Mouse (Mus musculus) hindbrain, embryonic 15.5 days (tissue): ENCODE measurements at regions not wholly inside any gene's neighbourhood (a gene's known extent, or its start where the extent isn't known, plus 50 kb on each side); places are given as distances from the start of the nearest gene placed in this dataset. TPM values are rescaled to one million over a fixed set of nuclear protein-coding genes. Genes with fewer than 3 reads are reported as not detected.

ENCODE experiments used
- ATAC-seq: fragments of 200-750 bp; cut with Nextera tagmentation; 2 replicates; pipeline ENCODE4 v1.8.0; 2017; ENCODE audit warnings: low read depth, moderate number of reproducible peaks, moderate TSS enrichment; ENCODE audit not compliant: low FRiP score
- H3K27ac ChIP-seq: fragments of 300-500 bp; sonication (generic); replicated peaks from 2 replicates; pipeline ENCODE4 v1.5.1; 2015; ENCODE audit warnings: mild to moderate bottlenecking, inconsistent platforms
- H3K27me3 ChIP-seq: fragments of 300-500 bp; sonication (generic); 2 replicates; pipeline ENCODE4 v1.6.1; 2015; ENCODE audit warnings: control low read depth, inconsistent platforms
- H3K36me3 ChIP-seq: fragments of 300-500 bp; sonication (generic); 2 replicates; pipeline ENCODE4 v1.6.1; 2015; ENCODE audit warnings: control low read depth, inconsistent platforms
- H3K4me1 ChIP-seq: fragments of 300-500 bp; sonication (generic); replicated peaks from 2 replicates; pipeline ENCODE4 v1.6.1; 2015; ENCODE audit warnings: control low read depth, inconsistent platforms
- H3K4me2 ChIP-seq: fragments of 300-500 bp; sonication (generic); 2 replicates; pipeline ENCODE4 v1.6.1; 2015; ENCODE audit warnings: moderate library complexity, mild to moderate bottlenecking, inconsistent platforms
- H3K4me3 ChIP-seq: fragments of 300-500 bp; sonication (generic); 2 replicates; pipeline ENCODE4 v1.5.1; 2015; ENCODE audit warnings: mild to moderate bottlenecking, inconsistent platforms
- H3K9ac ChIP-seq: fragments of 300-500 bp; sonication (generic); 2 replicates; pipeline ENCODE4 v1.6.1; 2015; ENCODE audit warnings: inconsistent platforms
- H3K9me3 ChIP-seq: fragments of 300-500 bp; sonication (generic); 2 replicates; pipeline ENCODE4 v1.6.1; 2016; ENCODE audit warnings: control low read depth, inconsistent platforms
- WGBS: fragments of 180-500 bp; shearing (Covaris S2); methylation state at CpG from one replicate; pipeline ENCODE4 v1.1.7; 2015; 5-methylcytosine and 5-hydroxymethylcytosine counted together
- microRNA-seq: library from miRNA; unstranded; fragments of <30 nt; microRNA quantifications from one replicate; pipeline ENCODE4, GENCODE M21; 2016

DNA sequence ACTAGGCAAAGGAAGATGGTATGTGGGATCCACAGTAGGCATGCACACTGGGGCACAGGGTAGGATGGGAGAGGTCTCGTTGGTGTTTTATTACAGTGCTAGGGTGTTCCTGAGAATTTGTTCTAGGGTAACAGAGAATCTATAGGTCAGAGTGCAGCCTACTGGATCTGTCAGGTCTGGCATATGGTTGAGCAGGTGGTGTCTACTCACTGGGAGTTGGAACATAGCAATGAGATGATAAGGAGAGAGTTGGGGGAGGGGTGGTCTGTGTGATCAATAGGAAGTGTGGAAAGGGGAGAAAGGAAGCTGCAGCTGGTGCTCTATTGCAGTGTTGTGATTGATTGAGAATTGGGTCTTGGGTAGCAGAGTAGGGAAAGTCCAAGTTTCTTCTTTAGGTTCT, 681.5 kb downstream of the Ankrd7 start:
- Histone ChIP-seq H3K36me3 (no peaks in the 10 kb centered on the region), H3K27me3 (no peaks in the 10 kb centered on the region), H3K4me3 (no peak overlapping the region), H3K9me3 (no peaks in the 10 kb centered on the region), H3K9ac (no peak overlapping the region), H3K4me2 (no peak overlapping the region), H3K4me1 (no peaks in the 10 kb centered on the region), H3K27ac (no peak overlapping the region)
- 83% methylated on average over 1 of the region's 1 CpGs for WGBS
- ATAC-seq, result no peak

DNA sequence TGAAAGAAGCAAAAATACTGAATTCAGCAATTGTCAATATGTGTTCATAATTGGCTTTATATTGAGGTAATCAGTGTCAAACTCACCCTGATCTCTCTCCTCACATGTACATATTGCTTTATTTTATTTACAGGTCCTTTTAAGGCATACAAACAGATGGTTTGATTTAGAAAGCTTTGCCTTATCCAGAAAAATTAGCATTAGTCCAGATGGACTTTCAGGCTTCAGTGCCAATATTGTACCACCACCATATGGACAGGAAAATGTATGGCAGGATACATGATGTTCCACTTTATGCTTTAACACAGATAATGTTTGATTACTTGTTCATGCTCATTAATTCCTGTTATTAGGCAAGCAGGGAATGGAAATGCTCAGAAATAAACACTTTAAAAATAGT, 685.8 kb downstream of the Ankrd7 start:
- ATAC-seq, result peak; percentile 42; the same call in 1 of the 2 replicates
- no peaks in the 10 kb centered on the region for H3K36me3 ChIP-seq

DNA sequence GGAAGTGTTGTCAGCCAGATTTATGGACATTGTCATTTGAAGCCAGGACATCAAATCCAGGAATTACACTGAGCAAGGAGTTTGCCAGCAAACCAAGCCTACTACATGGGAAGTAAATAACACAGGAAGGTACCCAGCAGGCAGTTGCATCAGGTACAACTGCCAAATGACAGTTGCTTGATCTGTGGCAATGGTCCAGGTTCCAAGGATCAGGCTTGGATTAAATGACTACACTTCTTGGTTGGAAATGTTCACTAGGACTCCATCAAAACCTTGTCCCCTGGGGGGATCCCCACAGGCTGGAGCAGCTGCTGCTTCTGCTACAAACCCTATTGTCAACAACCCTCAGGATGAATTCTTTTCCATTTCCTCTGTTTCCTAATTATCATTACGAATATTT, 713.3 kb downstream of the Ankrd7 start:
- H3K9ac ChIP-seq, result no peak overlapping the region
- H3K27me3 ChIP-seq, result no peaks in the 10 kb centered on the region
- H3K36me3 ChIP-seq, result no peaks in the 10 kb centered on the region
- no peaks in the 10 kb centered on the region for H3K9me3 ChIP-seq
- H3K4me3 ChIP-seq, result no peak overlapping the region
- ATAC-seq, result peak; percentile 56; the same call in 1 of the 2 replicates
- no peaks in the 10 kb centered on the region for H3K4me1 ChIP-seq
- H3K4me2 ChIP-seq, result no peak overlapping the region
- WGBS, result 64% methylated on average over 1 of the region's 1 CpGs
- H3K27ac ChIP-seq, result no peak overlapping the region

More for the DNA sequence above, 685.8 kb downstream of the Ankrd7 start:
- Histone ChIP-seq H3K9me3 (no peaks in the 10 kb centered on the region), H3K9ac (no peak overlapping the region), H3K4me3 (no peak overlapping the region), H3K4me1 (no peaks in the 10 kb centered on the region), H3K27ac (no peak overlapping the region), H3K4me2 (no peak overlapping the region), H3K27me3 (no peaks in the 10 kb centered on the region)

DNA sequence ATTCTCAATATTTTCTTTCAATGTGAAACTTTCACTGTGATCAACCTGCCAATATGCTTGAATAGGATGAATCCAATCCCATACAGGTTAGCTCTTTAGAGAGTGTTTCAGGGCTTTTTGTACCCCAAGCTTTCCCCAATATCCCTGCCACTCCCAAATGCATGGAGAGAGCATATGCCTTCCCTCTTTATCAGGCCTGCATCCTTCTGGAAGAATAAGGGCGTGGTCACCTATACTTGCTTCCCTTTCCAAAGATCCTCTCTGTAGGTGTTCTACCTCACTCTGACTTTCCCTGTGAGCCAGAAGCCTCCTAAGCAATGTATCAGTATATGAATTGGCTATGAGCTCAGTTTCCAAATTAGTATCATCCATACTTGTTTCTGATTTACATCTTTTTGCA, 713.8 kb downstream of the Ankrd7 start:
- WGBS, result 86% methylated on average over 1 of the region's 1 CpGs
- Histone ChIP-seq H3K9ac (no peak overlapping the region), H3K4me3 (no peak overlapping the region), H3K36me3 (no peaks in the 10 kb centered on the region), H3K27ac (no peak overlapping the region), H3K9me3 (no peaks in the 10 kb centered on the region), H3K27me3 (no peaks in the 10 kb centered on the region), H3K4me1 (no peaks in the 10 kb centered on the region), H3K4me2 (no peak overlapping the region)
- no peak for ATAC-seq

Small RNA genes in the stretch of these regions (microRNA-seq; reads per million reads assigned to microRNA genes)
- gene Mir6370, result not detected
